Mouse (Mus musculus) spleen, adult 18-20 months (tissue): ENCODE results near the gene Slc22a21.

Experiments
- DNase-seq, 2 experiments: peaks; one replicate each; pipeline ENCODE4 v3.0.0; 2022; ENCODE audit warnings: mixed read lengths in 2 of 2

The Slc22a21 gene

GRCm38 (mm10) chr11:53902741-53903140 is 77.4 kb downstream of the Slc22a21 start:
- no peak for DNase-seq

DNA sequence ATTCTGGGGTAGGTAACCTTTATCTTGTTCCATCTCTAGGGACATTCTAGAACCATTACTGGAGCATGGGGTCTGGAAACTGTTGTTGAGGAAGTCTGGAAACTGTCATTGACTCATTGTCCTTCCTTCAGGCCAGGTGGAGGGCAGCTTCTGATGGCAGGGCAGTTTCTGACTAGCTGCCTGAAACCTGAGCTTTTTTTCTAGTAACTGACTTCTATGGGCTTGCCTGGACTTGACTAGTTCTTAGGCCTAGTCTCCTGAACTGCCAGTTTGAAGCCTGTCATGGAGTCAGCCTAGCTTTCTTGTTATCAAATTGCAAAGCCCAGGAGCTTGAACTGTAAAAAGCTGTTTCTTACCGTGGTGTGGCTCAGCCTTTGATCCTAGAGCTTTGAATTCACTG is 79.1 kb downstream of the Slc22a21 start:
- no peak for DNase-seq

GRCm38 (mm10) chr11:53899981-53900380 is 80.2 kb downstream of the Slc22a21 start:
- DNase-seq = no peak
